Mouse (Mus musculus) kidney, postnatal 0 days (tissue): ENCODE results near the gene Nkrf. TPM values are rescaled to one million over a fixed set of nuclear protein-coding genes. Genes with fewer than 3 reads are reported as not detected.
"Not testable (repeated sequence)": the region's sequence is repeated elsewhere in the genome, so short reads cannot be mapped to it uniquely, and the experiment has no call there.

ENCODE experiments used
- ATAC-seq: fragments of 200-750 bp; cut with Nextera tagmentation; replicated peaks from 2 replicates; pipeline ENCODE4 v1.8.0; 2017; ENCODE audit warnings: low read depth, moderate number of reproducible peaks, moderate TSS enrichment, moderate library complexity; ENCODE audit not compliant: low FRiP score
- DNase-seq: peaks from one replicate; pipeline ENCODE4 v3.0.0-alpha.2; 2016; ENCODE audit warnings: low spot score
- H3K27ac ChIP-seq: fragments of 300-500 bp; sonication (generic); 2 replicates; pipeline ENCODE4 v1.5.1; 2014; ENCODE audit warnings: mild to moderate bottlenecking
- H3K27me3 ChIP-seq: fragments of 300-500 bp; sonication (generic); 2 replicates; pipeline ENCODE4 v1.6.1; 2014; ENCODE audit warnings: low read length, mixed read lengths; ENCODE audit not compliant: insufficient read depth
- H3K36me3 ChIP-seq: fragments of 300-500 bp; sonication (generic); 2 replicates; pipeline ENCODE4 v1.6.1; 2014; ENCODE audit warnings: low read length, mixed read lengths; ENCODE audit not compliant: insufficient read depth
- H3K4me1 ChIP-seq: fragments of 300-500 bp; sonication (generic); replicated peaks from 2 replicates; pipeline ENCODE4 v1.6.1; 2014; ENCODE audit warnings: antibody characterized with exemption, low read length, mixed read lengths; ENCODE audit not compliant: insufficient read depth
- H3K4me2 ChIP-seq: fragments of 300-500 bp; sonication (generic); 2 replicates; pipeline ENCODE4 v1.6.1; 2014; ENCODE audit warnings: mild to moderate bottlenecking, low read length, moderate library complexity, mixed read lengths
- H3K4me3 ChIP-seq: fragments of 300-500 bp; sonication (generic); replicated peaks from 2 replicates; pipeline ENCODE4 v1.5.1; 2014; ENCODE audit warnings: low read depth, low read length
- H3K9ac ChIP-seq: fragments of 300-500 bp; sonication (generic); 2 replicates; pipeline ENCODE4 v1.6.1; 2014; ENCODE audit warnings: low read depth, low read length
- H3K9me3 ChIP-seq: fragments of 300-500 bp; sonication (generic); replicated peaks from 2 replicates; pipeline ENCODE4 v1.6.1; 2016; ENCODE audit warnings: low read length, inconsistent platforms, mixed read lengths
- CTCF ChIP-seq: IDR thresholded peaks from 2 replicates; pipeline ENCODE4 v1.5.1; 2016; ENCODE audit warnings: antibody characterized with exemption, low read depth, mild to moderate bottlenecking, moderate library complexity
- WGBS: fragments of 180-500 bp; shearing (Covaris S2); extraction: QIAGEN DNeasy Blood & Tissue Kit; methylation state at CpG from one replicate; pipeline ENCODE4 v1.1.7; 2014; 5-methylcytosine and 5-hydroxymethylcytosine counted together
- polyA plus RNA-seq: library from polyadenylated mRNA; unstranded; fragments of >200 nt; fragmentation: Nextera tagmentation; extraction: Ambion mirVana; gene quantifications from 2 replicates; pipeline ENCODE4 v1.2.1, GENCODE M21; 2015

Nkrf gene
- polyA plus RNA-seq, 1 experiment from 2014 or later, result 1.4 TPM

GRCm38 (mm10) chrX:36898931-36899330 lies 3.8 kb downstream of the Nkrf start:
- WGBS, result 38% methylated on average over 1 of the region's 1 CpGs
- DNase-seq, result peak; percentile 15

DNA sequence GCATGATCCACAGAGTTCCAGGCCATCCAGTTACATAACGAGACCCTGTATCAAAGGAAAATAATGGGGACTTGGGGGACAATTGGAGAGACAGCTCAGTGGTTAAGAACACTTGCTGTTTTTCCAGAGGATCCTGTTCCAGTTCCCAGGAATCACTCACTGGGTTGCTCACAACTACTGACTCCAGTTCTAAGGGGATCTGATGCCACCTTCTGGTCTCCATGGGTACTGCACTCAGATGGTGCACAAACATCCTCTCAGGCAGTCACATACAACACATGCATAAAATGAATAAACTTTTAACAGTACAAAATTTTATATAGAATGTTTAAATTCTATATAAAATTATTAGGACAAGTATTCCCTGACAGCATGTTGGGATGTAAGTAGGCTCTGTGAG lies 18.0 kb downstream of the Nkrf start:
- peak; percentile 44; the same call in 1 of the 2 replicates for TF ChIP-seq CTCF
- Histone ChIP-seq H3K4me3 (no peak overlapping the region), H3K9me3 (no peaks in the 10 kb centered on the region), H3K27ac (no peak overlapping the region), H3K9ac (no peak overlapping the region), H3K4me2 (no peak overlapping the region), H3K27me3 (no peaks in the 10 kb centered on the region), H3K36me3 (0 out of 2 replicates have a peak, but pooled peaks cover 3% of the 10 kb centered on the region), H3K4me1 (no peaks in the 10 kb centered on the region)
- DNase-seq (no peak), ATAC-seq (no peak)
- WGBS, result 68% methylated on average over 1 of the region's 1 CpGs

More at GRCm38 (mm10) chrX:36898931-36899330, 3.8 kb downstream of the Nkrf start:
- H3K27me3 ChIP-seq, H3K27ac ChIP-seq, H3K4me3 ChIP-seq, H3K36me3 ChIP-seq, H3K9me3 ChIP-seq, H3K4me2 ChIP-seq, H3K9ac ChIP-seq, ATAC-seq, H3K4me1 ChIP-seq: not testable (repeated sequence)
- TF ChIP-seq CTCF, result peak; percentile 56

DNA sequence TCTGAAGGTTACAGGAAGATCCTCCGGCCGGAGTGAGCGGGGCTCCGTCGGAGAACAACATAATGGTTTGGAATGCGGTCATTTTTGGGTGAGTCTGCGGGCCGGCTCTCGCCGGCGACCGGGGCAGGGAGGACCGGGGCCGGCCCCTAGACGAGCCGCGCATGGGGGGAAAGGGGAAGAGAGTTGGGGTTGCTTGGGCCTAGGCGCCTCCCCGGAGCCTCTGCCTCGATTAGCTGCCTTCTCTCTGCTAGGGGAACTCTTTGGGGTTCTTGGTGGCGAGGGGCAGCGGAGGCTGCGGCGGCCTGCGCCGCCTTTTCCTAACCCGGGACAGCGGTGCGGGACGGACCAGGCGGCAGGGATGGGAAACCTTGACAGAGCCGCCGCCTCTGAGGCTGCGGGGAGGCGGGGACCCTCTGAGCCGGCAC lies 28.0 kb downstream of the Nkrf start:
- Histone ChIP-seq H3K9ac (peak overlapping the region; percentile 79), H3K27me3 (no peaks in the 10 kb centered on the region), H3K4me1 (no peaks in the 10 kb centered on the region), H3K27ac (peak overlapping the region; percentile 77), H3K4me3 (peak overlapping the region; percentile 75), H3K36me3 (no peaks in the 10 kb centered on the region), H3K4me2 (peak overlapping the region; percentile 59), H3K9me3 (no peaks in the 10 kb centered on the region)
- TF ChIP-seq CTCF, result no peak
- ATAC-seq (peak; percentile 36; the same call in 1 of the 2 replicates), DNase-seq (peak; percentile 12)
- WGBS, result 14% methylated on average over 28 of the region's 36 CpGs

GRCm38 (mm10) chrX:36874178-36874696 lies 28.5 kb downstream of the Nkrf start:
- ATAC-seq, result peak; percentile 99
- WGBS, result 13% methylated on average over 54 of the region's 57 CpGs
- Histone ChIP-seq H3K9ac (peak overlapping the region; percentile 79), H3K4me3 (peak overlapping the region; percentile 75), H3K27ac (peak overlapping the region; percentile 77), H3K36me3 (no peaks in the 10 kb centered on the region), H3K27me3 (no peaks in the 10 kb centered on the region), H3K4me2 (peak overlapping the region; percentile 59), H3K4me1 (no peaks in the 10 kb centered on the region), H3K9me3 (no peaks in the 10 kb centered on the region)
- TF ChIP-seq CTCF, result no peak
- peak; percentile 86 for DNase-seq

DNA sequence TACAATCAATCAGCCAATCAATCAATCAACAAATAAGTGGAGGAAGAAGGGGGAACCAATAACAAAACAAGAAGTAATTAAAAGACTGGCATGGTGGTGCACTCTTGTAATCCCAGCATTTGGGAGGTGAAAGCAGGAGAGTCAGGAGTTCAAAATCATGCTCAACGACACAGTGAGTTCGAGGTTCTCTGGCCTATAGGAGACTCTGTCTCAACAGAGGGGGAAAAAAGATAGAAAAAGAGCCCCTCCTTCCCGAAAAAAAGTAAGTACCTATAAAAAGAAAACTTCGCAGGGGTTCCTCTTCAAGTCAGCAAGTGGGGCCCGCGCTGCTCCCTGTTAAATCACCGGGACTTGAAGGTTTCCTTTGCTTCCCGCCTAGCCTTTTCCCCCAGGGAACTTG lies 28.9 kb downstream of the Nkrf start, which contains the start of the genes Ube2a and C330007P06Rik:
Ube2a (plus strand) TSS at position 136 of the 400 bp plus-strand sequence.
C330007P06Rik (minus strand) TSS at position 347 of the 400 bp plus-strand sequence.
- Histone ChIP-seq H3K9me3 (no peaks in the 10 kb centered on the region), H3K9ac (peak within 1 kb of the TSS; percentile 79), H3K36me3 (no peaks in the 10 kb centered on the region), H3K4me3 (peak within 1 kb of the TSS; percentile 75), H3K27ac (peak within 1 kb of the TSS; percentile 77), H3K27me3 (no peaks in the 10 kb centered on the region), H3K4me1 (no peaks in the 10 kb centered on the region), H3K4me2 (peak within 1 kb of the TSS; percentile 59)
- 33% methylated on average over 8 of the region's 8 CpGs for WGBS
- ATAC-seq (peak; percentile 27; the same call in 1 of the 2 replicates), DNase-seq (no peak)
- no peak for TF ChIP-seq CTCF

GRCm38 (mm10) chrX:36870372-36870771 lies 32.3 kb downstream of the Nkrf start:
- TF ChIP-seq CTCF, result no peak
- H3K27ac ChIP-seq, result no peak overlapping the region
- no peaks in the 10 kb centered on the region for H3K36me3 ChIP-seq
- DNase-seq (no peak), ATAC-seq (no peak)
- H3K9ac ChIP-seq, result no peak overlapping the region
- no peak overlapping the region for H3K4me3 ChIP-seq
- 78% methylated on average over 3 of the region's 3 CpGs for WGBS
- no peaks in the 10 kb centered on the region for H3K9me3 ChIP-seq
- H3K27me3 ChIP-seq, result no peaks in the 10 kb centered on the region
- H3K4me2 ChIP-seq, result no peak overlapping the region
- H3K4me1 ChIP-seq, result no peaks in the 10 kb centered on the region
